Mouse (Mus musculus): ENCODE data around the gene Rexo5.

Gene Rexo5

DNA sequence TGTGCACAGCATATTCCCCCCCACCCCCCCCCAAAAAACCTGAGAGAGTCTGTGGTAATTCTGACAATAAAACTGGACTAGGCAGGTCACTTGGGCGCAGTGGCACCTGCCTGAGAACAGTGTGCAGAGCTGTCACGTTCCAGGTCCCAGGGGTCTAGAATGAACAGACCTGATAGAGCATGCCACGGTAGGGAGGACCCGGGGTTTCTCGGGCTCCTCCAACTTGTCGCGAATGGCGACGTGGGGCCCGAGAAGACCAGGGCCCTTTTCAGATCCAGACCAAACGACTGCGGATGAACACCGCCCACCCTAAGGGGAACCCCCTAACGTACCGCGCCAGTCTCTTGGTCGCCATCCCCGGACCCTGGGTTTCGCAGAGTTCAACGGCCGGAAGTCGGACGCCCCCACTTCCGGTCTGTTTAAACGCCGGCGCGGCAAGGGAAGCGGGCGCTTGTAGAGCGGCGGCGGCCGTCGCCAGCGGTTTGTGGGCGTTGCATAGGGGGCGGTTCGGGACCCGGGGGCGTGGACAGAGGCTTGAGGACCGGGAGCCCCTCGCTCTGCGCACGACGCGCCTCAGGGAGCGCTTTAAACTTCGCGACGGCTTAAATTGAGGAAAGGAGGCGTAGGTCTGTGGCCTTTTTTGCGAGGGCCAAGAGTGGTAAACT is at the start of gene Rexo5, which contains the start of gene Eri2:
TSS of gene Rexo5 (plus strand) at position 421 of the 665 bp plus-strand sequence.
TSS of gene Eri2 (minus strand) at position 473 of the 665 bp plus-strand sequence.
- peak; percentile 86 for DNase-seq (ENCODE audit: low spot score)

DNA sequence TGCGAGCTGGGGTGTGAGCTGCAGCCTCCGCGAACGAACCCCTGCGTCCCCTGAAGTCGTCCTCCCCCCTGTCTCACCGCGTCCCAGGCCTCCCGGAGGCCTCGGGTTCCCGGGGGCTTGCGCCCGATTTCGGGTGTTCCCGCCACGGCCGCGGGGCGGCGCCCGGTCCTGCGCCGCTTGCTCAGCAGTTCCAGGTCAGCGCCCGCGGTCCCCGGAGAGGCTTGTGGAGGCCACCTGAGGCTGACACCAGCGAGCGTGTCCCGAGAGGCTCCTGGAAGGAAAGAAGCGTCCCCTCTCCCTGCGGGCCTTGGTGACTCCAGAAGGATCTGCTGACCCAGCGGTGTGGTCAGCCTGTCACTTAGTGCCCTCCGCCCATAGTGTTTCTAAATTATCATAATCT is 49.5 kb upstream of the Rexo5 start:
- no peak for DNase-seq (ENCODE audit: low spot score)

DNA sequence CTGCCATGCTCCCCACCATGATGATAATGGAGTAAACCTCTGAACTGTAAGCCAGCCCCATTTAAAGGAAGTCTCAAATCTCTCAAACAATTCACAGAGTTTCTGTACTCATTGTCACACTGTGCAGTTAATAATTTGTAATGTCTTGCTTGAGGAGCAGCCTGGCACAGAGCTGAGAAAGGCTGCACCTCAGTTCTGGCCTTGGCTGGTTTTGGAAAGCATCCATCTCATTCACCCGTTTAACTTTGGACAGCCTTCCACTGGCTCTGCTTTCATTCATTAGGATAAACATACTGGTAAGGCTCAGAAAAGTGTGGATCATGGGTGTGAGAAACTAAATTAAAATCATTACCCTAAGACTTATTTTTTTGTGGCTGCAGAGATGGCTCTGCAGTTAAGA is 47.9 kb upstream of the Rexo5 start:
- no peak for DNase-seq (ENCODE audit: low spot score)

DNA sequence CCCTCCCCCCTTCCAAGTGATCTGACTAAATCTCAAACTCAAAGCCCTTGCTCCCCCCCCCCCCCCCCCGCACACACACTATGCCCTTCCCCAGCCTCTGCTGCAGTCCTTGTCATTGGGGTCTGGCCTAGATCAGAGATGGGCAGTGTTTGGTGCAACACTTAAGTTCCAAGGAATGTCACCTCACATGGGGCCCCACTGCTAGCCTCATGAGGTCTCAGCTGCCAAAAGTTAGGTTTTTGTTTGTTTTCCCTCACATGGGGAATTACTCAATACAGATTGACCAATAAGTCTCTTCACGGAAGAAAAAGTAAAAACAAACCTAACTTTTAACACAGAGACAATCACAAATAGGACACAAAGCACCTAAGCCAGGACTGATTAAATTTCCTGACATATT is 45.0 kb upstream of the Rexo5 start:
- DNase-seq (ENCODE audit: low spot score), result no peak

DNA sequence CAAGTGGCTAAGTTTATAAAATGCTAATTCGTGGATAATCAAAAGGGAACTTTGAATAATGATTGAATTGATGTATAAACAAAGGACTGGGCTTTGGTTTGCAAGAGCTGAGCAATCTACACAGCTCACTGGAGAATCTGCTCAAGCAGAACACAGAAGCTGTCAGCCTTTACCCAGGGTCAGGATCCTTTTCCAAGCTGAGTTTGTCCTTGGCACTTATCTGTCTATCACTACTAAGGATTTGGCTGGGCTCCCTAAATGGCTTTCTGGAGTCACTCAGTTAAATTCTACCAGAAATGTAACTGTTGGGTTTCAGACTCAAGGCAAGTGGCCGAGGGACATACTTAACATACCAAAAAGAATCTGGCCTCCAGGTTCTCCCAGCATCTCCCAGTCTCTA is 43.9 kb upstream of the Rexo5 start:
- no peak for DNase-seq (ENCODE audit: low spot score)

DNA sequence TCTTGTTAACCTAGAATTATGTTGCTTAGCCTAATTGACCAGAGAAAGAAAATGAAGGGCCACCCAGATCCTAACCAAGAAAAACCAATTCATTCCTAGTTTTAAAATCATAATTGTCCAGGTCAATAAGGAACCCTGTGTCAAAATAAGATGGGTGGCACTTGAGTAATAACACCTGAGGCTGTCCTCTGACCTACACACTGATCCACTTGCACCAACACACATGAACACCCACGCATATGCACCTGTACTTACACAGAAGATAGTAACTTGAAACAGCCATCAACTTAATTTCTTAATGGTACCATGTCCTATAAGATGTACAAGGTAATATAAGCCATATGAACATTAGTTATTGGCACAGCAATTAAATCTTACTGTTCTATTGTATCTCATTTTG is 40.1 kb upstream of the Rexo5 start:
- no peak for DNase-seq (ENCODE audit: low spot score)

DNA sequence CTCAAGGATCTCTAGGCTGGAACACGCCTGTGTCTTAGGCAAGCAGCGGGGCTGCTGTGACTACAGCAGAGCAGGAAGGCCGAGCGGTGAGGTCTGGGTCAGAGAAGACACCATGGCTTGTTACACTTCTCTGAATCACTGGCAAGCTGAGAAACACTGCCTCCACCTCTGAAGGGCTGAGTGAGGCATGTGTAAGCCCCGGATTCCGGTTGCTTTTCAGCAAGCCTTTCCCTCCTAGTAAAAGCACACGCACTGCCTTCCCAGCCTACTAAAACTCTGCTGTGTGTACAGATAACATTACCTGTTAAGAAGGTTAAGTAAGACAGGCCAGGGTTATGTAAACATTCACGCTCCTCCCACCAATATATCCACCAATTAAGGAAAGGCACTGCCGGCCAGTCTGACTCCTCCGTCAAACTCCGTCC is 33.3 kb upstream of the Rexo5 start, which contains the start of gene Acsm3:
TSS of gene Acsm3 (plus strand) at position 397 of the 425 bp plus-strand sequence.
- no peak for DNase-seq (ENCODE audit: low spot score)

DNA sequence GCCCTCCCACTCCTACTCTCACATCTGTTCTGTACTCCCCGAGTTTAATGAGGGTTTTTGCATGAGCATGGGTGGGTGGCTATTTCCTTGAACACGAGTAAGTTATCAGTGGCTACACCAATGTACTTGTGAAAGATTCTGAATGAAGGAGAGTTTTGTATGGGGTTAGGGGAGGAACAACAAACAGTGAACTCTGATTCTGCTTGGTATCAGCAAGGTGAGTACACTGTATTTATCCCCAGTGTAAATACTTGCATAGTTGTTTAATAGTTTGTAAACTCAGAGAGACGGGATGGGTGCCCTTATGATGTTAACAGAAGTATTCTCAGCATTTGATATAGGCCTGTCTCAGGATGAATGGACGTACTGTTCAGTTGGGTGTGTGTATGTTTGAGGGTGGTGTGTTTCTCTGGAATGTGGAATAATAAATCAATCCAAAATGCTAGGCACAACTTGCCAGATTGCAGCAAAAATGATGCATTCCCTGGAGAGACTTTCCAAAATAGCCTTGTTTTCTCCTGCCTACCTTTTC is 31.6 kb upstream of the Rexo5 start:
- no peak for DNase-seq (ENCODE audit: low spot score)

DNA sequence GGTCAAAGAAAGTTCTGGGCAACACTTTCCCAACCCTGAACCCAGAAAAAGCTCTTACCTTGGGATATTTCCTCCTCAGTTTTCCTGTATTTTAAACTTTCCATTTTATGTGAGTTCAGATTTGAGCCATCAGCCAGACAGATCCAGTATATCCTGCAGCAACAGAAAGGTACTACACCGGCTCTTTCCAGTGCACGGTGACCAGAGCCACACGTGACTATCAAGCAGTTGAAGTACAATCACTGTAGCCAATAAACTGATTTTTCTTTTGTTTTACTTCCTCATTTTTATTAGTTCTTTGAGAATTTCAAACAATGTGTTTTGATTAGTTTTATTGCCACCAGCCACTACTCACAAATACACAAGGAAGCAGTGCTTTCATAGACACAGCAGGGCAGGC is 29.4 kb upstream of the Rexo5 start:
- DNase-seq (ENCODE audit: low spot score), result no peak

DNA sequence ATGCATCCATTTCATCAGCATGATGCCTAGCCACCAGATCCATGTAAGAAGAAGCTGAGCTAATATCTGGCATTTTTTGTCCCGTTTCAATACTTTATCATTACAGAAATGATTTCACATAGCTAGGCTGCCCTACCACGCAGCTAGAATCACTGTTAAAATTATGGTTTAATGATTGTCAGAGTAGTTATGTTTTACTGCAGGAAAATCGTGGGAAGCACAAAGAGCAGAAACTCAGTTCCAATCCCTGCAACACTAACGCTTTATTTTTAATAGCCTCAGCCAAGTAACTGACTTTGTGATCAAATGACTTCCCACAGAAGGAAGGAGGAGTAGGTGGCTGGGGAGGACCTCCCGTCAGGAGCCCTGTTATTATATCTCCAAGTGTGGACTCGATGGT is 26.8 kb upstream of the Rexo5 start:
- DNase-seq (ENCODE audit: low spot score), result no peak

DNA sequence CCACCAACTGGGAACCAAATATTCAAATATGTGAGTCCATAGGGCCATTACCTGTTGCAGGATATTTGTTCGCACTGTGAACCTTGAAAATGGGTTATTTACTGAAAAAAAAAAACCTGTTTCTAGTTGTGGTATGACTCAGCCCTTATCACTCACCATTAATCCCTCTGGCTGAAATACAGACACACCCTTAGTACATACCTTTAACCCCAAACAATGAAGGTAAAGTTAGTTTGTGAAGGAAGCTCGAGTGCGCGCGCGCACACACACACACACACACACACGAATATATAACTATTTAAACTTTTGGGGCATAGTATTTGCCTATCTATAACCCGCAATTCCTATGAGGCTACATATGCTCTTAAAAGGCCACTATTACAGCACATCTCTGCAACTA is 23.9 kb upstream of the Rexo5 start:
- no peak for DNase-seq (ENCODE audit: low spot score)

DNA sequence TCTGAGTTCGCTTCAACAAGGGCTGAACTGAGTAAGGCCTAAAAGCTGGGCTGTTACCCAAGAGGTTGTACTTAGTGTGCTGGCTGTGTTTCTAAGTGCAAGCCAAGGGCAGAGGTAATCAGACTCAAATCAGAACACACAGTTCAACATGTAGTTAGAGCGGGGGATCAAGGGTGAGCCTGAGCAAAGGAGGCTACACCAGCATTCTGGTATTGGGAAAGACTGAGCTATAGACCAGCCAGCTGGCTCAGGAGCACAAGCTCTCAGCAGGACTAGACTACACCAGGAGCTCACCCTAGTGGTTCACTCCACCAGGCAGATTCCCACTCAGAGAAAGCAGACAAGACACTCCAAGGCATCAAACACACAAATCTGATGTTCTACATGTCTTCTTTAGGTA is 10.4 kb upstream of the Rexo5 start:
- no peak for DNase-seq (ENCODE audit: low spot score)

DNA sequence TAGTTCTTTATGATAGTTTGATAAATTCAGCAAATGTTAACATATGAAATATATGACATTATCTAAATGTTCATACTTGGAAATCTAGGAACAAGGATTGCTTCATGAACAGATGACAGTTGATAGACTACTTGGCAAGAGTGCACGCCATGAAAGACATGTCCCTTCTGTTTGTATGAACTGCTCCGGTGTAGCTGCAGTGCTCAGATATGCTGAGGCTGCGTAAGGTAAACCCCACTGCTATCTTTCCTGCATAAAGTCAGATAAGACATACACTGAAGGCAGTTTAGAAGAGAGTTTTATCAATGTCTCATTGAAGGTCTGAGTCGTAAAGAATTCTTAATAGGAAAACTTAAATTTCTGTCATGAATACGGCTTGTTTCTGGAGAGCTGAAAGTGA is 8.9 kb upstream of the Rexo5 start:
- DNase-seq (ENCODE audit: low spot score), result no peak

DNA sequence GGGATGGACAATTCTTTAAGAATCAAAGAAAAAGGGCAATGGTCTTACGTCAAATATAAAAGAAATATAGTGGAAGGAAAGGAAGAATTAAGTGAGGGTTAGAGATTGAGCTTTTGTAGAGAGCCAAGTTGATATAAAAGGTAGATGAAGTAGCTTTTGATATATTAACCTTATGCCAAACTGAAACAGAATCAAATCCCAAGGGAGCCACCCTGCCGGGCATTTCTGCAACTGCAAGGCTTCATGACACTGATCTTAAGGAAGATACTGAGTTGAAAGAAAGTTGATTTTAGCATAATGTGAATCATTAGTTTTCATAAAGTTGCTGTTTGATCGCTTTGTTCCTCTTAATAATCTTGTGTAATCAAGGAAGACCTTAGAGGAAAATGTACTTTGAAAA is 4.8 kb upstream of the Rexo5 start:
- DNase-seq (ENCODE audit: low spot score), result no peak

DNA sequence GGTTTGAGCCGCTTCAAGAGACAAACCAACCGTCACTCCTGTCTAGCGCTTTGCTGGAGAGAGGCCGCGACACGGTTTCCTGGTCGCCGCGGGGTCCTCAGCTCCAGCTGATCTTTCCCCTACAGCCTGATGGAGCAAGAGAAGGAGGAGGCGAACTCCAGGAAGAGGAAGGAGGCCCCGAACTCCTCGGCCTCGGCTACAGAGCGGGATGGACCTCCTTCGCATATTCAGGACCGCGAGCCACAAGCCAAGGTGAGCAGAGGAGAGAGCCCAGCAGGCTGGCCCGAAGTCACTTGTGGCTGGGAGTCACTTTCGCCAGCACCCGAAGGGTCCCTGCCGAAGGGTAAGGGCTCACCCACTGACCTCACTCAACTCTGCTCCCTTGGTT is 439 bp downstream of the Rexo5 start:
- no peak for DNase-seq (ENCODE audit: low spot score)

DNA sequence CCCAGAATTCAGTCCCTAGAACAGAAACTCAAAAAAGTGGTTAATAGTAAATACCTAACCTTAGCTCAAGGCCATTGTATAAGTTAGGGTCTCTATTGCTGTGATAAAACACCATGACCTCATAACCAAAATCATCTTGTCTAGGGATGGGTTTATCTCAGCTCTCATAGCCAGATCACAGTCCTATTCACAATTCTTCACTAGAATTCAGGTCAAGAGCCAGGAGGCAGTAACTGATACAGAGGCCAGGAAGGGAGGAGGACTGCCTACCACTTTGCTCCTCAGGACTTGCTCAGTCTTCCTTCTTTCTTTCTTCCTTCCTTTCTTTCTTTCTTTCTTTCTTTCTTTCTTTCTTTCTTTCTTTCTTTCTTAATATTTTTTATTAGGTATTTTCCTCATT is 1.5 kb downstream of the Rexo5 start:
- no peak for DNase-seq (ENCODE audit: low spot score)

DNA sequence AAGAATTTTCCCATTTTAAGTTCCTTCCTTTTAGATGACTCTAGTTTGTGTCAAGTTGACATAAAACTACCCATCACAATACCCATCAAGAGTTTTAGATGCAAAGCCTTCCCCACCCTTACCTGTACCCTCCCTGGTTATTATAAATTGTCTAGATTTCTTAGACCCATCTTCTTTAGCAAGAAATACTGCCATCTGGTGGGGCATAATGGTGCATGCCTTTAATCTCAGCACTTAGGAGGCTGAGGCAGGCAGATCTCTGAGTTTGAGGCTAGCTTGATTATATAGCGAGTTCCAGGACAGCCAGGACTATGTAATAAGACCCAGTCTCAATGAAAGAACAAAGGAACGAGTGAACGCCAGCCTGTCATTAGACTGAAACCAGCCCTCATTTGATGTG is 6.7 kb downstream of the Rexo5 start:
- DNase-seq (ENCODE audit: low spot score), result no peak

DNA sequence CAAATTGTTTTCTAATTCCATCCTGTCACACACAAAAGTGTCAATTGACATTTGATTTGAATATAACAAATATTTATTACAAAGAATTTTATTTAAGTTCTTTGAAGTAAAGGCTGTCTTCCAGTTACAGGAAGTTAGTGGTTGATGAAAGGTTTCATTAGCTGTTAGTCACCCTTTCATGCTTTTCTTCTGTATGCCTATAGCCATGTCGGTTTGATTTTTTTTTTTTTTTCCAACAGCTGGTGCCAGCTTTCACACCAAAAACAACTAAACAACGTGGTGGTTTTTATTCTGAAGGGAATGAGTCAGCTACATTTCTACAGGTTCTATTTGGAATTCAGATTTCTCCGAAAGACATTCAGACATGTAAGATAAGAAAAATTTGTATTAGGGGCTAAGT is 7.2 kb downstream of the Rexo5 start:
- no peak for DNase-seq (ENCODE audit: low spot score)

DNA sequence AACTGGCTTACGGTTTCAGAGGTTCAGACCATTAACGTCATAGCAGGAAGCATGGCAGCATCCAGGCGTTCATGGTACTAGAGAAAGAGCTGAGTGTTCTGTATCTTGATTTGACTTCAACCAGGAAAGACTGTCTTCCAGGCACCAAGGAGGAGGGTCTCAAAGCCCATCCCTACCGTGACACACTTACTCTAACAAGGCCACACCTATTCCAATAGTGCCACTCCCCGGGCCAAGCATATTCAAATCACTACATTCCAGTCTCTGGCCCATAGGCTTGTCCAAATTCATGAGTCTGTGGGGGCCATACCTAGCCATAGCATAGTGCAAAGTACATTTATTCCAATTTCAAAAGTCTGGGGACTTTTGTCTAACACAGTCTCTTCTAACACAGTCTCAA is 13.6 kb downstream of the Rexo5 start:
- DNase-seq (ENCODE audit: low spot score), result no peak

DNA sequence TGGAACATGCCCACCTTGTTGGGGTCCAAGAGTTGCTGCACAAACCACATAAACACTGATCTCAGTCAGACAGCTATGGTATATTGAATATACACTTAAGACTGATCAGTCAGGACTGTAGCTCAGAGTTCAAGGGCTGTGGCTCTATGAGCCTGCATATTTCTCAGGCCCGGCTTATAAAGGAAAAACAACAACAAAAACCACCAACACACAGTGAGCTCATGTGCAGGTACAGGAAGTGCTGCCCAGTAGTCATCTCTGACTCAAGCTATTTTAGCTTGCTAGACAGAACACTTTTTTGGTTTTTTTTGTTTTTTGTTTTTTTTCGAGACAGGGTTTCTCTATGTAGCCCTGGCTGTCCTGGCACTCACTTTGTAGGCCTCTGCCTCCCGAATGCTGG is 14.9 kb downstream of the Rexo5 start:
- no peak for DNase-seq (ENCODE audit: low spot score)

DNA sequence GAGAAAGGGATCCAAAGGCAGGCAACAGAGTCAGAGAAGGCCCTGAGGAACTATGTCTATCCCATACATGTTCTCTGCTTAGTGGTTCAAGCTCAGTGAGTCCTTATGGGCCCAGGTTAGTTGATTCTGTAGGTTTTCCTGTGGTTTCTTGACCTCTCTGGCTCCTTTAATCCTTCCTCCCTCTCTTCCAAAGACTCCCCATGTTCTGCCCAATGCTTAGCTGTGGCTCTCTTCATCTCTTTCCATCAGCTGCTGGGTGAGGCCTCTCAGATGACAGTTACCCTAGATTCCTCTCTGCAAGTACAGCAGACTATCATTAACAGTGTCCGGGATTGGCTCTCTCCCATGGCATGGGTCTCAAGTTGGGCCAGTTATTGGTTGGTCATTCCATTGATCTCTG is 41.6 kb downstream of the Rexo5 start:
- no peak for DNase-seq (ENCODE audit: low spot score)

DNA sequence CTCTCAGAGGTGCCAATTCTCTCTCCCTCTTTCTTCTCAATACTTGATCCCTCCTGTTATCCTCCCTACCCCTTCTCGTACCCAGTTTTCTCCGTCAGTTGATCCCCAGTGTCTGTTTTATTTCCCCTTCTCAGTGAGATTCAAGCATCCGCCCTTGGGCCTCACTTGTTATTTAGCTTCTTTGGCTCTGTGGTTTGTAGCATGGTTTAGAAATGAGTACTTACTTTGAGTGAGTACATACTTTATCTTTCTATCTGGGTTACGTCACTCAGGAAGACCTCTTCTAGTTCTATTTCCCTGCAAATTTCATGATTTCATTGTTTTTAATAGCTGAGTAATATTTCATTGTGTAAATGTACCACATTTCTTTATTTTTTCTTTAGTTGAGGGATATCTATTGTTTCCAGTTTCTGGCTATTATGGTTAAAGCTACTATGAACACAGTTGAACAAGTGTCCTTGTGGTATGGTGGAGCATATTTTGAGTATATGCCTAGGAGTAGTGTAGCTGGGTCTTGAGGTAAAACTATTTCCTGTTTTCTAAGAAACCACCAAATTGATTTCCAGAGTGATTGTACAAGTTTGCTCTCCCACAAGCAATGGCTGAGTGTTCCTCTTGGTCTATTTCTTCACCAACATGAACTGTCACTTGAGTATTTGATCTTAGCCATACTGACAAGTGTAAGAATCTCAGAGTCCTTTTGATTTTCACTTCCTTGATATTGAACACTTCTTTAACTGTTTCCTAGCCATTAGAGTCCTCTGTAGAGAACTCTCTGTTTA is 42.4 kb downstream of the Rexo5 start:
- DNase-seq (ENCODE audit: low spot score), result no peak

DNA sequence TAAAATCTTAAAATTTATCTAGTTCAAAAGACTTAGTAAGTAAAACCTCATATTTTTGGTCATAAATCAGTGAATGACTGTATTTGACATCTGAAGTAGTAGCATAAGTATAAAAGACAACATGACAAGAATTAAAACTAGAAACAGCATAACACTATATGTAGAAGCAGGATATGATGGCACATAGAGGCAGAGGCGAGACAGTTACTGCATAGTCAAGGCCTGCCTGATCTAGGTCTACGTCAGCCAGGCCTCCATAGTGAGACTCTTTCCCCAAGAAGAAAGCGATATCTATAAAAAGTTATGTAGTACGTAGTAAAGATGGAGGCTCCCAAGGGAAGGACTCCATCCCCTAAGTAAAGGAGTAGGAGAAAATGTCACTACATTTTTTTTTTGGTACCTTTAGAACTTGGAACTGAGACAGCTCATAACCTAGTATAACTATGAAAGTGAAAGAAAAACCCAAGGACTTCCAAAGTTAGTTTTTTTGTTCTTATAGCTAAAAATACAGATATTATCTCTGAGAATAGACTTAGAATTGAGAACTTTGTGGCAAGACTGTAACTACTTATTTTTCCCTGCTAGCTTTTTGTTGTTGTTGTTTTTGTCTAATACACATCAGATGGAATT is 48.1 kb downstream of the Rexo5 start:
- DNase-seq (ENCODE audit: low spot score), result no peak
